In genomic region chr5:149338697-149339078, GRCm38 (mm10) we compare ENCODE assay signal across 14 mouse cellular contexts.
A peak's percentile ranks its signal among the peaks of the same experiment; 100 is the strongest.
DNase-seq lines count a peak whose midpoint lies in the region; ATAC-seq and TF ChIP-seq lines count a peak whose summit lies in the region.
"Had no signal": no experiment of that assay in that cellular context is flagged by ENCODE, and none has a peak within 500 bp of the region (broad histone marks: within the 10 kb centered on the region; RNA-seq: fewer than 3 reads in every experiment).

No protein-coding gene starts in this region.

- H3K27me3 ChIP-seq in hindbrain, postnatal 0 days (ENCODE audit: insufficient read depth, low read length), result no peaks in the 10 kb centered on the region
- H3K27me3 ChIP-seq in hindbrain, embryonic 12.5 days, result no peaks in the 10 kb centered on the region
- no peaks in the 10 kb centered on the region for H3K27me3 ChIP-seq in embryonic facial prominence, embryonic 13.5 days
- no peaks in the 10 kb centered on the region for H3K27me3 ChIP-seq in limb, embryonic 11.5 days (ENCODE audit: control insufficient read depth, insufficient read depth, low read length)
- H3K27me3 ChIP-seq in intestine, embryonic 15.5 days (replicated peaks), result no peaks in the 10 kb centered on the region
- H3K27me3 ChIP-seq: liver, embryonic 12.5 days; lung, embryonic 15.5 days had no signal

- no peak overlapping the region for H3K4me2 ChIP-seq in hindbrain, postnatal 0 days (ENCODE audit: low read depth, low read length)
- no peak overlapping the region for H3K4me2 ChIP-seq in hindbrain, embryonic 12.5 days (replicated peaks)
- H3K4me2 ChIP-seq in embryonic facial prominence, embryonic 13.5 days, result peak overlapping the region; percentile 43; the same call in 1 of the 2 replicates
- H3K4me2 ChIP-seq in limb, embryonic 11.5 days (ENCODE audit: low read depth, severe bottlenecking), result no peak overlapping the region
- H3K4me2 ChIP-seq in intestine, embryonic 15.5 days (replicated peaks), result no peak overlapping the region
- H3K4me2 ChIP-seq: liver, embryonic 12.5 days; lung, embryonic 15.5 days had no signal

- H3K4me1 ChIP-seq in hindbrain, postnatal 0 days (ENCODE audit: insufficient read depth, low read length), result peaks cover 3% of the 10 kb centered on the region; the same call in 1 of the 2 replicates
- H3K4me1 ChIP-seq in hindbrain, embryonic 12.5 days, result peaks cover 16% of the 10 kb centered on the region
- peaks cover 48% of the 10 kb centered on the region for H3K4me1 ChIP-seq in embryonic facial prominence, embryonic 13.5 days
- H3K4me1 ChIP-seq in limb, embryonic 11.5 days (ENCODE audit: control insufficient read depth, insufficient read depth, low read length), result peaks cover 22% of the 10 kb centered on the region
- H3K4me1 ChIP-seq in intestine, embryonic 15.5 days (replicated peaks), result no peaks in the 10 kb centered on the region

- no peak for ATAC-seq in hindbrain, postnatal 0 days
- ATAC-seq in hindbrain, embryonic 12.5 days (ENCODE audit: low FRiP score), result no peak
- no peak for ATAC-seq in embryonic facial prominence, embryonic 13.5 days (ENCODE audit: insufficient number of reproducible peaks, insufficient read depth, low FRiP score, low TSS enrichment, low read depth)
- ATAC-seq in limb, embryonic 11.5 days (ENCODE audit: insufficient number of reproducible peaks, low FRiP score, low TSS enrichment, low read depth), result no peak
- ATAC-seq in intestine, embryonic 15.5 days, result no peak
- ATAC-seq: CD4-positive, CD25-positive, alpha-beta regulatory T cell, adult 4 months; liver, embryonic 12.5 days had no signal

- no peak overlapping the region for H3K4me3 ChIP-seq in hindbrain, postnatal 0 days (ENCODE audit: low read length)
- H3K4me3 ChIP-seq in hindbrain, embryonic 12.5 days, result no peak overlapping the region
- no peak overlapping the region for H3K4me3 ChIP-seq in embryonic facial prominence, embryonic 13.5 days
- no peak overlapping the region for H3K4me3 ChIP-seq in limb, embryonic 11.5 days (ENCODE audit: low read depth, low read length)
- no peak overlapping the region for H3K4me3 ChIP-seq in intestine, embryonic 15.5 days (replicated peaks)
- H3K4me3 ChIP-seq: liver, embryonic 12.5 days; lung, embryonic 15.5 days had no signal

- no peak overlapping the region for H3K9ac ChIP-seq in hindbrain, postnatal 0 days (replicated peaks; ENCODE audit: low read length)
- no peak overlapping the region for H3K9ac ChIP-seq in hindbrain, embryonic 12.5 days
- no peak overlapping the region for H3K9ac ChIP-seq in embryonic facial prominence, embryonic 13.5 days
- no peak overlapping the region for H3K9ac ChIP-seq in limb, embryonic 11.5 days (ENCODE audit: low read length)
- H3K9ac ChIP-seq in intestine, embryonic 15.5 days, result no peak overlapping the region
- H3K9ac ChIP-seq: liver, embryonic 12.5 days; lung, embryonic 15.5 days had no signal

- H3K27ac ChIP-seq in hindbrain, postnatal 0 days, result peak overlapping the region; percentile 78; the same call in 1 of the 2 replicates
- H3K27ac ChIP-seq in hindbrain, embryonic 12.5 days, result no peak overlapping the region
- H3K27ac ChIP-seq in embryonic facial prominence, embryonic 13.5 days, result peak overlapping the region; percentile 85
- peak overlapping the region; percentile 68 for H3K27ac ChIP-seq in limb, embryonic 11.5 days (replicated peaks; ENCODE audit: low read depth, low read length)
- no peak overlapping the region for H3K27ac ChIP-seq in intestine, embryonic 15.5 days
- H3K27ac ChIP-seq: liver, embryonic 12.5 days; lung, embryonic 15.5 days had no signal

- no peak for TF ChIP-seq CTCF in hindbrain, postnatal 0 days (IDR thresholded peaks at IDR 0.05; ENCODE audit: low read depth)

- peak; percentile 86 for DNase-seq in heart, adult 11 months
- DNase-seq in heart, adult 18-20 months, result no peak
- no peak for DNase-seq in hindbrain, postnatal 0 days (ENCODE audit: low spot score)
- no peak for DNase-seq in limb, embryonic 11.5 days (ENCODE audit: low spot score)
- DNase-seq in neural tube, embryonic 10.5 days (ENCODE audit: extremely low spot score, low spot score), result no peak
- DNase-seq: adrenal gland, postnatal 14 days; midbrain, embryonic 14.5 days; thymus, postnatal 36 days had no signal

- H3K9me3 ChIP-seq in hindbrain, postnatal 0 days (ENCODE audit: low read length), result no peaks in the 10 kb centered on the region
- no peaks in the 10 kb centered on the region for H3K9me3 ChIP-seq in hindbrain, embryonic 12.5 days (replicated peaks)
- no peaks in the 10 kb centered on the region for H3K9me3 ChIP-seq in embryonic facial prominence, embryonic 13.5 days
- H3K9me3 ChIP-seq in limb, embryonic 11.5 days (ENCODE audit: control insufficient read depth, low read length), result no peaks in the 10 kb centered on the region
- H3K9me3 ChIP-seq in intestine, embryonic 15.5 days, result no peaks in the 10 kb centered on the region
- H3K9me3 ChIP-seq: liver, embryonic 12.5 days; lung, embryonic 15.5 days had no signal

- WGBS in hindbrain, postnatal 0 days, result 70% methylated on average over 5 of the region's 5 CpGs
- 53% methylated on average over 5 of the region's 5 CpGs for WGBS in hindbrain, embryonic 12.5 days
- WGBS in embryonic facial prominence, embryonic 13.5 days, result 28% methylated on average over 5 of the region's 5 CpGs
- 35% methylated on average over 5 of the region's 5 CpGs for WGBS in limb, embryonic 11.5 days
- 71% methylated on average over 5 of the region's 5 CpGs for WGBS in intestine, embryonic 15.5 days

- H3K36me3 ChIP-seq in hindbrain, postnatal 0 days (ENCODE audit: insufficient read depth, low read length), result no peaks in the 10 kb centered on the region
- no peaks in the 10 kb centered on the region for H3K36me3 ChIP-seq in hindbrain, embryonic 12.5 days
- H3K36me3 ChIP-seq in embryonic facial prominence, embryonic 13.5 days, result no peaks in the 10 kb centered on the region
- no peaks in the 10 kb centered on the region for H3K36me3 ChIP-seq in limb, embryonic 11.5 days (ENCODE audit: control insufficient read depth, insufficient read depth, low read length)
- H3K36me3 ChIP-seq in intestine, embryonic 15.5 days, result no peaks in the 10 kb centered on the region
- H3K36me3 ChIP-seq: liver, embryonic 12.5 days; lung, embryonic 15.5 days had no signal

Comparison
In these comparisons a context has a peak if more than half of its experiments do, and no peak if none do; other contexts are left out.
1. H3K27ac ChIP-seq: peak in hindbrain, postnatal 0 days (single experiment), embryonic facial prominence, embryonic 13.5 days (single experiment) and limb, embryonic 11.5 days (single experiment); none in hindbrain, embryonic 12.5 days (single experiment) and intestine, embryonic 15.5 days (single experiment).